Mouse (Mus musculus) T-helper 1 cell (primary cell): ENCODE results near the gene Uts2b.

Source experiments
- in situ Hi-C: fragments of 300-600 bp; cut with MboI, MseI; formaldehyde crosslinking; loops from one replicate; pipeline ENCODE4 v1.15.1; 2025; ENCODE audit warnings: high pct_unique_total_duplicates

The Uts2b gene

DNA sequence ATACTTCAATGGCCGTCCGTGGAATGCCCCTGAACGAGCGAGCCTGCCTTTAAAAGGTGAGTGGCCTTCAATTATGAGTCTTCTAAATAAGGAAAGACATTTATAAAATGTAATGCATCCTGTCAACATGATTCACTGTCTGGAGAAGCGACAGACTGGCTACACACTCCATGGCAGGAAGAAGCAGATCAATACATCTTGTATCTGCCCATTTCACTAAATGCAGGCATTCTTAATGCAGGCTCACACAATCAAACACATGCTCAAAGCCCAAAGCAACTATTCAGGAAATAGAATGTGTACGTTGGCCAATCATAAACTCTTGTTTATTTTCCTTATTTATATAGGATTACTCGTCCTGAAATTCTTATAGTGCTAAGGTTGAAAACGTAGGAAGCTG lies at the start of gene Uts2b:
TSS of gene Uts2b (minus strand) at position 49 of the 400 bp plus-strand sequence.
- in situ Hi-C loops: no loop called here

DNA sequence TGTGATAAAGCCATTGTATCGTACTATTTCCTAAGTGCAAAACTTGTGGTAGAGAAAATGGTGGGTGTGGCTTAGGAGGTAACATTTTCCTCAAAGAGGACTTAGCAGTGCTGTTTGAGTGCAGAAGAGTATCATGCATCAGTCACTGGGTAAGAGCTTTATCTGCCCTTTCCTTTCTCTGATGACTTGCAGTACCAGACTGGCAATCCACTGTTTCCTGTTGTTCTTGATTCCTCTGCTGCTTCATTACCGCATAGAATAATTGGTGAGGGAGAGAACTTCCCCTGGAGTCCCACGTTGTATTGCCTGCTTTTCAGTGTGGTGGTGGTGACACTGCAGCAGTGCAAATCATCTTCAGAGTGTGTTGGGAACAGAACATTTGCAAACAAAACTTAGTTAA lies 47.6 kb upstream of the Uts2b start:
- in situ Hi-C loops: no loop called here

DNA sequence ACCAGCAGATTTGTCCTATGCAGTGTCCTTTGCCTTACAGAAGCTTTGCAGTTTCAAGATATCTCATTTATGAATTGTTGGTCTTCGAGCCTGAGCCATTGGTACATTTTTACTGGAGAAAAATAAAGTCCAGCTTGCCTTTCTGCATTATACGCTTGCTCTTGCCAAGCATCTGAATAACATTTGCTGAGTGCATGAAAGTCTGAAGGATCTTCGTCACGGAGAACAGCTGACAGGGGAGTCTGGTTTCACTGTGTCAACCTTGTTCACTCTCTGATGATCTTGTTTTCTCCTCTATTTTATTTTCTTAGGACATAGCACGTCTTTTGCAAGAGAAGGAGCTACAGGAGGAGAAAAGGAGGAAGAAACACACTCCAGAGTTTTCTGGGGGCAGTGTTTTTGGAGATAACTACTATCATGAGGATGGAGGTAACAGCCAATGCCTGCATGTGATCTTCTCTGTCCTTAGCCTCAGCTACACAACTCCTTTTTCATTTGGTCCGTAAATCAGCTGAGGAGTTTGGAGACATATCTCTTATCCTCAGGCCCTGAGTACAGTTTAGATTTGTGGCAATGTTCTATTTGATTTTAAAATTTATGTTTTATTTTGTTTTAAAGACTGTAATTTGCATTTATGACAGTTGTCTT lies 47.0 kb upstream of the Uts2b start:
- in situ Hi-C loops: no loop called here

DNA sequence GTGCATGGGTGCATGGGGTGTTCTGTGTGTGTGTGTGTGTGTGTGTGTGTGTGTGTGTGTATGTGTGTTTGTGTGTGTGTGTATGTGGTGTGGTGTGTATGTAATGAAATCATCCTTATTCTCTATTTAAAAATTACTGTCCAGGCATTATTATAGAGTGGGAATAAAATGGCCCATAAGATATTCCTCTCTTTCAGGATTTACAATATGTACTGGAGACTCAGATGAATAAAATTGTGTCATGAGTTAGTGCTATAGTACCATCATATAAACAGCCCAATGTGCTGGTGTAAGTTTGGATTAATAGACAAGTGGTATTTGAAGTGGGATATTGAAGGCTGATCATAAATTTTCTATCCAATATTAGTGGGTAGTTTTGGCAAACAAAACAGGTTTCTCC lies 34.1 kb upstream of the Uts2b start:
- in situ Hi-C loops: loop anchor here (5.0 kb wide), 2 partner anchors 48 to 52 kb away; no protein-coding TSS in a partner anchor

- in situ Hi-C loops: loop anchor here (5.0 kb wide), 2 partner anchors 49 to 51 kb away; no protein-coding TSS in a partner anchor
Observed at GRCm38 (mm10) chr16:27401579-27401978, 31.5 kb upstream of the Uts2b start.

DNA sequence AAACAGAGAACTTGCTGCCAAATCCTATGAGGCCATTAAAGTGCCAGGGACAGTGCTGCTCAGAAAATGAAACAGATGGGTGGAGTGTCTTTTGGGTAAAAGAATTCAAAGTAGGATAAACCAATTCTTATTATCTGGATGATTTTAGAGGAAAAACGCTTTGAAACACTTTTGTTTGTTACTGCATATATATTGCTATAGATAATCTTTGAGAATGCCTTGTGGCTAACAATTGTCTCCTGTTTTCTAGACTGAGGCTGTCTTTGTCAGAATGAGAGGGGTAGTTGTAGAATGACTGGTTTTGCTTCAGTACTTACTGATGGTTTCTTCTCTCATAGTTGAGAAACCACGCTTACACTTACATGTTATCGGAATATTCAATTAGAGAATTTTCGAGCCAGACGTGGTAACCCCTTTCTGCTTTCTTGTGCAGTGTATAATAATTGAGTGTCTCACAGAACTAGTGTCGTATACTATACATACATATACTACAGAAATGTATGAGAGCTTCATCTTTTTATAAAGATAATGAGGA lies 29.7 kb upstream of the Uts2b start:
- in situ Hi-C loops: loop anchor here (5.0 kb wide), 2 partner anchors 47 to 53 kb away; no protein-coding TSS in a partner anchor

DNA sequence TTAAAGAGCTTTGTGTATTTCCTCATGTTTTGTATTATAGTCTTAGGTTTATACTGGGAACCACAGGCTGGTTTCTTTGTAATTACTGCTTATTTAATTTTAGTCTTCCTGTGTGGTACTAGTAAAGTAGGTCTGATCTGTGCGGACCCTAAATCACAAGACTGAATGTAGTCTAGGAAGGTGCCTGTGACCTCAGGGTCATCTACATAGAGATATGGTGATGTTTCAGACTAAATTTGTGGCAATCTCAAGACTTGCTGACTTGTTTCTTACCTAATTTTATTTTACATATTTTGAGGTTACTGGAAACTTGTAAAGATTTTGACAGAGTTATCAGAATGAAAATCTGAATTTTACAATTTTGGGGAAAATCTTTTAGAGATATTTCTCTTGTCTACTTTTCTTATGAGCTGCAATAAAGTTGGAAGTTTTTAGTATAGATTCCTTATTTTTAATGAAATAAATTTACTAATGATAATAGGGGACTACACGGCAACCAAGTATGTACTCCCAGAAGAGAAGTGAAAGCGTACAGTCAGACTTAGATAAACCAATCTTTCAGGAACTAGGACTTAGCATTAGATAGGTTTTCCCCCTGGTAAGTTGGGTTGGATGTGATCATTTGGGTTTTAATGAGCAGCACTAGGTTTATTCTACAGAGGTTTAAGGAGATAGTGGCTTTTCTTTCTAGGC lies 29.1 kb upstream of the Uts2b start:
- in situ Hi-C loops: no loop called here

- in situ Hi-C loops: no loop called here
Observed at GRCm38 (mm10) chr16:27396951-27397350, 26.9 kb upstream of the Uts2b start.

DNA sequence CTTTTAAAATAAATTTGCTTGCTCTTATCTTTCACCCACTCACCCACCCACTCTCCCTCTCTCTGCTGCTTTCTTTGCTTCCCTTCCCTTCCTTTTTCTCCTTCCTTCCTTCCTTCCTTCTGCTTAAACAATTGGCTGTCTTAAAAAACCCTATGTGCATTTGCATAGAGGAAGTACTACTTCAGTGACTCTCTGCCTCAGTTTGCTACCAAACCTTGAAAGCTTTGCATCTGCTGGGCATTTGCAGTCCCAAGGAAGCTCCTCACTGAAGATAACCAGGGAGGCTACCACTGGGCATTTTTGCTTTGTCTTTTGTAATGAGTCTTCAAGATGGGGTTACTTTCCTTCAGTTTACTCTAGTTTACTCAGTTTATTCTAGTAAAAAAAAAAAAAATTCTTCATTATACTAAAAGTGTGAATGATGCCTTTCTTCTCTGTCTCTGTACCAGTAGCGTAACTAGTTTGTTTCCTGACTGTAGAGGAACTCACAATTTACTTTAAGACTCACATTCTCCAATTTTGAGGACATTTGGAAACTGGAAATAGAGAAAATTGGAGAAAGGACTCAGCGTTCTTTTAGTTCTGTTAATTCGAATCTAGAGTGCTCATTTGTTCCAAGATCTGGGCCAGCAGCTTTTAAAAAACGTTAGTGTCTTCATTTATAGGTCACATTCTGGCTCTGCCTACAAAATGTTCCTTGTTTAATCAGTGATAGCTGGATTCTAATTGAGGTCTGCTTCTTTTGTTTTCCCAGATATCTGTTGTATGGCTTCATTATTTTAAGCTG lies 25.4 kb upstream of the Uts2b start:
- in situ Hi-C loops: no loop called here

DNA sequence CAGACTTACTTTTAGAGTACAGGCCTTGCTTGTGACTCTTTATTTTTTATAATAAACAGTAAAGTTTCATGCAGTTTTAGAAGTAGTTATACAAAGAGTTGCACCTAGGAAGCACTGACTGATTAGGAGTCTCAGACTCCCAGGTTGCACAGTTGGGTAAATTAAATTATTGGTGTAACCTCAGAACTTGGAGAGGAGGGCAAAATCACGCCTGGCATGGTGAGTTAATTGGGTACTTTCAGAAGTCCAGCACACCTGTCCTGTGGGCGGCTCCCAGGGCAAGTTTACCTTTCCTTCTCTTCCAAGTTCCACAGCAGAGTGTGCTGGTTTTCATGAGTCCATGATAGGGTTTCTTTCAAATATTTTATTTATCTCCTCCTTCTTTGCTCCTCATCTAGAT lies 21.8 kb upstream of the Uts2b start:
- in situ Hi-C loops: no loop called here

DNA sequence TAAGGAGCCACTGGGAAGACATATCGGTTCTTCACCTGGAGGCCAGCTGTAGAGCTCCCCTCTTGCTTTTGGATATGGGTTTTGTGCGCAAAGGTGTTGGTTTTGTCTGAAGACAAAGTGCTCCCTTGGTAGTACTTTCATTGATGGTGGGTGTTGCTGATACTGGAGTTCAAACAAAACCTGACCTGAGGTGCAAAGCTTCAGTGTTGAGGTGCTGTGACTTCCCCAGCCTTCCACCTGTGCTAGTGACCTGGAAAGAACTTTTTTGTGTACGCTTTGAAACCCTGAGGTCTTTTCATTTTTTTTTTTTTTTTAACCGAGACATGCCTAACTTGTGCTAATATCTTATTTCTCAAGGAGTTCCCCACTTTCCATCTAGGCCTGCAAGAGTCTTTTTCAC lies 20.3 kb upstream of the Uts2b start:
- in situ Hi-C loops: no loop called here

GRCm38 (mm10) chr16:27389534-27390282 lies 19.7 kb upstream of the Uts2b start:
- in situ Hi-C loops: no loop called here

GRCm38 (mm10) chr16:27388761-27389451 lies 18.9 kb upstream of the Uts2b start, which contains the start of gene Ccdc50:
Gene Ccdc50 (plus strand): TSS chr16:27388869.
- in situ Hi-C loops: no loop called here

DNA sequence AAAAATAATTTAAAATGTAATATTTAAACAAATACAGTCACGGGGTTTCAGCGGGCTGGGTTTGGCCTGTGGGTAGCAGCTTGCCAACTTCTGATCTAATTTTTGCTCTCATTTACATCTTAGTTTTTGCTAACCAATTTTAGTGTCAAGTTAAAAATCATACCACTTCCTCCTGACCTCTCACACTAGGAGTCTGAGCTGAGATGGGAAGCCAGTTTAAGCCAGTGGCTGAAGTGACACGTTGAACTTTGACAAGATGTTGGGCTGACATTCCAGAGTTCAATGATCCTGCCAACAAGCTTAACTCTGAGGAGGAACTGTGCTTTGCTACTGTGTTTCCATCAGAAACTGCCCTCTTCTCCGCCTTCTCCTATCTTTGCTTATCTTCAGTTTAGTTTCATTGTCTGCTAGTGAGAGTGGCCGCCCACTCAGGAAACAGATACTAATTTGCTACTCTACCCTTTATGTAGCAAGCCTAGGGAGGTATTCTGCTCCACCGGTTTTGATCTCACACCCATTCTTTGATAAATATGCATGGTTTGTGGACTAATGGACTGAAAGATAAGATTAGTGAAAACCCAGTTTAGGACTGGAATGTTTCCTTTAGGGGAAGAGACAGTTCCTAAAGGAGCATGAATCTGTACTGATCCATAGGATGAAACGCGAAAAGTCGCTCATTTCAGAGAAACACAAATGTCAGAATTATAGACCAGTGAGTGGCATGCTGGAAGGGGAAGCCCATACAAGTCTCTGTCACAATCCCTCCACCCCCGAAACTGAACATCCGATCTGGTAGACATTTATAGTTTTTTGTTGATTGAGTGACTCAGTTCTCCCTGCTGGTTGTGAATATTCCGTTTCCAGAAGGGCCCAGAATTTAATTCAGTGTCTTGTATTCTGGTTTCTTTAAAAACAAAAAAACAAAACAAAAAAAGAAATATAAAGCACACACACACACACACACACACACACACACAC lies 17.9 kb upstream of the Uts2b start:
- in situ Hi-C loops: no loop called here

GRCm38 (mm10) chr16:27386850-27387407 lies 16.9 kb upstream of the Uts2b start:
- in situ Hi-C loops: no loop called here

DNA sequence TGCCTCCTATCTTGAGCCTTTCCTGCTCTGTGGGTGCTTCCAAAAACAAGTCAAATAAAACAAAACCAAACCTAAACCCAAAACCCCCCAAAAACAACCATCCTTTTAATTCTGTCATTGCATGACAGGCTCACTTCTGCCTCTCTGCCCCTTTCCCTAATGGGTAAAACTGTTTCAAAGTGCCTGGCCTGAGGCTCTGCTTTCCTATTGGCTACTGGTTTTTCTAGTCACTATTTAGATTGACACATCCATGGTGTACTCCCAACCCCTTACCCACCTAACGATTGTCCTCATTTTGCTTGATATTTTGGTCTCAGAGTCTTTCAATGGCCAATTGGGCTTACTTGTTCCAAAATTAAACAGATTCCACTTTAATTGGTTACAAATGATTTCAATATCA lies 15.6 kb upstream of the Uts2b start:
- in situ Hi-C loops: no loop called here

DNA sequence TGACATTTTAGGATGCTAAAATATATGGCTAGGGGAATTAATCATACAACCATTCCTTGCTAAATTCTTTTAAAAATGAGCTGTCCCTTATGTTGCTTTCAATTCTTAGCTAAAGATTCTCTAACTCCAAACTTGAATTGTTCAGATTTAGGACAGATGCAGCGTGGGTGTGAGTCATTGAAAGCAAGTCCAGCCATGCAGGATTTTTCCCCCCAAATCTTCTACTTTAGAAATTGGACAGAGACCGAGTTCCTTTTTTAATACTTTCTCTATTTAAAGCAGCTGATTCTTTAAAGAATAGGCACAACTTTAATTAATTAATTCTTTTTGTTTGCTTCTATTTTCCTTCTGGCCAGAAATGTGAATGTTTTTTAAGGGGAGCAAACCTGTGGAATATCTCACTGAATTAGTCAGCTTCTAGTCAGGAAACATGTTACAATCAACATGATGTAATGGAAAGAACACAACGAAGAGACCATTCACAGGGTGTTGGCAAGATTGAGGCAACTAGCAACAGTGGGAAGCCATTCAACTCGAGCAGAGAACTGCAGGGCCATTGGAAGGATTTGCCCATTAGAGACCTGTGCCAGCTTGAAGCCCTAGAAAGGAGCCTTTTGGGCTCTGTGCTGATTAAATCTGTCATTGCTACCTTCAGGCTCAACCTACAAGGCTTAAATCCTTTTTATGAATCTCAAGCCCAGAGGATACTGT lies 15.0 kb upstream of the Uts2b start:
- in situ Hi-C loops: no loop called here

GRCm38 (mm10) chr16:27382217-27382616 lies 12.2 kb upstream of the Uts2b start:
- in situ Hi-C loops: no loop called here

DNA sequence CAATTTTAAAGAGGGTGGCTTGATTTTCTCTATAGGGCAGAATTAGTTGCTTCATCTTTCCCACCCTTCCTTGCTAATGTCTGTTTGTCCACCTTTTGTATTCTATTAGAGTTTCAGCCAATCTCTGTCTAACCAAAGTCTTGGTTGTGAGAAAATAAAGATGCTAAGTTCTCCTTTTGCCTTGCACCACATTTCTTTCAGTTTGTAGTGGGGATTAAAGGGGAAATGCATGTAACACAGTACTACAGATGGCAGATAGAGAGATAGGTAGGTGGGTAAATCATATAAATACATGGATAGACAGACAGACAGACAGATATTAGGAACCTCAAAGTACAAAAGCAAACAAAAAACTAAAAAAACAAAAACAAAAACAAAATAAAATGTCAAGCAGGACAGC lies 6.5 kb upstream of the Uts2b start:
- in situ Hi-C loops: no loop called here
